Mouse (Mus musculus) monocyte, adult 2 months (primary cell): Measurements from ENCODE around the gene Cir1.

Experiments
- DNase-seq, 2 experiments: peaks; one replicate each; pipeline ENCODE4 v3.0.0; 2022; ENCODE audit warnings: low spot score in 2 of 2, low read depth in 1 of 2

The Cir1 gene

DNA sequence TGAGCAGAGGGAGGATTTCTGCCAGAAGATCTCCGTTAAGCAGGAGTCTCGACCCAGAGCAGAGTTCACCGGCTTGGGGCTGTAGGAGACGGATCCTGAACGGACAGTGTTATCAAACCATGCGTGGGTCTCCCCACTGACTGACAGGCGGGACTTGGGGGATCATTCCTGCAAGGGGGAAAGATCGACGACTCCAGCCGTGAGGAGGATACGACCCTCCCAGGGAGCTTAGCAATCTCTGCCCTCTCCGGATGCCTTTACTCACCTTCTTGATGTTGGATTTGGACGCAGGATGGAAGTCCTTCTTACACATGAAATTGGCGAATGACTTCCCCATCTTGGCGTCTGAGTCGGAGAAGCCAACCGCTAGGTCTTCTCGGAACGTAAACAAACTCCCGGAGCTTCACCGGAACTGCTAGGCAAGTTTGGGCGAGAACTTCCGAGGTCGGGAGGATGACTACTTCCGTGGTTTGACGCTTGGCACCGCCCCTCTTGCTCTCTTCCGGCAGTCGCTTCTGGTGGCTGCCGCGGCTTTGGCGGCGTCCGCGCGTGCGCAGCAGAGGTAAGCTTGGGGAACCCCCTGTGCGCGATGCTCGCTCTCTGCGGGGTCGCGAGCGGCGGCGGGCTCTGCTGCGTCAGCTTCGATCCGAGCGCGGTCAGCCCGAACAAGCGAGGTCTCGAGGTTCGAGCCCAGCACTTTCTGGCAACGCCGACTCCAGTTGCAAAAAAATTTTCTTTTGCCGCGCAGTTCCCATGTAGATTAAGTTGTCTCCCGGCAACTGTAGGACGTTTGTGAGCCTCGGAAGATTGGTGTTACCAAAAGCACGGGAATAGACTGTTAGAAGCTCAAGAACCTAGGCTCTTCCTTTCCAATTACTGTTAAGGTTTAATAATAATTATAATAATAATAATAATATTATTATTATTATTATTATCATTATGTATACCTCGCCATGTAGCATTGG is at the start of gene Cir1, which contains the start of gene Scrn3:
Cir1 (minus strand) TSS at position 550 of the 965 bp plus-strand sequence.
Scrn3 (plus strand) TSS at position 450 of the 965 bp plus-strand sequence.
- peak; percentile 86 for DNase-seq

DNA sequence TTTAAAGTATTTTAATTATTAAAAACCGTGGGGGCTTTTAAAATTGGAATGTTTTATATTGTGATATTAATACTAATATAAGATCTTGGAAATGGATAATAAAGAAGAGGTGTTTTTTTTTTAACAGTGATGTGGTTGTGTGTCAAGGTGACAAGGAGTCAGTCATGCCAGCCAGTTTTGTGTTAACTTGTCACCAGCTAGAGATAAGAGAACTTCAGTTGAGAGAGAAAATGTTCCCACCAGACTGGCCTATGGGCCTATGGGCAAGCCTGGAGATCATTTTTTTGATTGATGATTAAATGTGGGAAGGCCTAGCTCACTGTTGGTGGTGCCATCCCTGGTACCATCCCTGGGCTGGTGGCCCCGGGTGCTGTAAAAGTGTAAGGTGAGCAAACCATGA is 48.0 kb upstream of the Cir1 start:
- no peak for DNase-seq

DNA sequence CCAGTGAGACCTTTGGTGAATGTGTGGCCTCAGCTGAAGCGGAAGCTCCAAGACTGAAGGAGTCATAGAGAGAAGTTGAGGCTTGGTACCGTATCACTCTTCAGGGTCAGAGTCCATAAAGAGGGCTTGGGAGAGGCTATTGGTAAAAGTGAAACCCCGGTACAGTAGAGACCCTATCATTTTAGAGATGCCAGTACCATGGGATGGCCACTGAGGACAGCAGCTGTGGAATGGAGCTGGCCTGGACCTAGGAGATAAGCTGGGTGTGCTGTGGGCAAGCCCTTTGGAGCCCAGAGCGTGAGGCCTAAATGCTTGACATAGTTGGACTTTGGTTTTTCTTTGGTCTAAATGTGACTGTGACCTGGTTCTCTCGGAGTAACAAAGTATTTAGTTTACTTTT is 47.4 kb upstream of the Cir1 start:
- no peak for DNase-seq

DNA sequence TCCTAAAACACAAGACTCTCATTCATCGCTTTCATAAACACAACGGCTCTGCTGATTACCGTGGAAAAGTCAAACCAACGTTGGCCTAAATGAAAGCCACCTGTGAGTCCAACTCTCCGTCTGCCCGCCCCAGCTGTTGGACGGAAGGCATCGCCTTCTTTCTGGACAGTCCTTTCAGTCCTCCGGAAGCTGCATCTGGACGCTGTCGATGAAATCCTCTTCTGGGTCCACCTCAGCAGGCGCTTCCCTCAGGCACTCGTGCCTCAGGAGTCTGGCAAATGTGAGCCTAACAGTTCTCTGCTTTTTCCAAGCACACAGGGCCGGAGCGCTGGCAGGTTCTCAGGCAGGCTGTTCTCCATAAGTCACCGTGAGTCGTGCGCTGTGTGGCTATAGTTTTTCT is 44.5 kb upstream of the Cir1 start:
- DNase-seq = no peak

DNA sequence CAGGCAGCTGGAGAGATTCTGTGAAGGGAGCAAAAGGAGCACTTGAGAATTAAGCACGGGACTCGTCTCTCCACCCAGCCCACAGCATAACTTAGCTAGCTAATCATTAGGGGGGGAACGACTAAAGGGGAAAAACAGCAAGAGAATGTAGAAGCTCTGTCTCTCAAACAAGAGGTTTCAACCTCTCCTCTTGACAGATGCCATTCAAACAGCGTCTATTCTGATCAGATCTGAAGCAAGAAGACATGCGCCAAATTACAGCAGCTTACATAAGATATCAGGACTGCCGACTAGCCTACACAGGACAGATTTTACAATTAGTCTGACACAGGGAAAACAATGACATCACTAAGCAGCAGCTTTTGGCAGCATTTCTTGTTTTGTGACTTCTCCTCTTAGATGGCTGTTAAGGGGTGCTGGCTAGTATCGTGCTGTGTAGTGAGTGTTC is 39.5 kb upstream of the Cir1 start:
- no peak for DNase-seq

DNA sequence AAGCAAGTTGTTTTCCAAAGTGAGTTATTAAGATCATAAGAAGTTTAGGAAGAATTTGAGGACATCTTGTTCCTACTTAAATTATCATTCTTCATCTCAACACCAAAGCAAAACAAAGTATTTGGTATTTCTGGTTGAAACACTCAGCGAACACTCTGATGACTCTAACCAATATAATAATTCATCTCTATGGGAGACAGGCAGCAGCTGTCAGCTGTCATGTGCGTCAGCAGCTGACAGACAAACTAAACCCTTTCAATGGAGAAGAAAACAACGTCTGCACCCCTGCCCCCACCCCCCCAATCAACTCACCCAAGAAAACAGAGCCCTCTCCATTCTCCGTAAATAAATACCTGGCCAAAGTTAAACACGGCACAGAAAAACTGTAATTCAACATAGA is 39.0 kb upstream of the Cir1 start:
- no peak for DNase-seq

DNA sequence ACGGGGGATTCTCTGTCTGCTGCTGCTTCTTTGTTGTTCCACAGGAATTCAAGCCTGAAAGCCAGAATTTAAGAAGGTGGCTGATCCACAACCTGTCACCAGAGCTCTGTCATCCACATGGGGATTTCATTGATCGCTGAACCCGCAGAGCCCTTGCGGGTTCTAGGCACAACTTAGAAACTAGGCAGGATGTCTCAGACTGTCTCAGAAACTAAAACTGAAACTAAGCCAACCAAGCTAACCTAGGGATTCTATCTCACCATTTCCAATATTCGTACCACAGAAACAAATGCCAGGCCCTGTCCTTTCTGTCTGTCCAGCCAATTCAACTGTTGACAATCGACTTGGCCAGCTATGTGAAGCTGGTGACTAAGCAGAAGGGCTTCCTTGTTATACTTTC is 35.7 kb upstream of the Cir1 start:
- no peak for DNase-seq

DNA sequence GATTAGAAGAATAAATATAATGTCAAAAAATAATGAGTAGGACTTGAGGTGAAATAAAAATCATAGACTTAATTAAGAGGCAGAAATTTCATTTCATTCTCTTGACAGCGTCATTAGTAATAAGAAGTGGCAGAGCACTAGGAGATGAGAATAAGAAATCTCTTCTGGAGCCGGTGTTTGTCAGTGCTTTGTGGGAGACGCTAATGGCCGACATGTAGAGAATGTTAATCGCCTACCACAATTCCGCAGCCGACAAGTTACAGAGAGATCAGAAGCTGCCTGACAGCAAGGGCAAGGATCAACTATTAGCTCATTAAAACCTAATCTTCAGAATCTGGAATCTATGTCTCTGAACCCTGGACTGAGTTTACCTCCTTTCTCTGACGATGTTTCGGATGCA is 35.3 kb upstream of the Cir1 start:
- DNase-seq = no peak

DNA sequence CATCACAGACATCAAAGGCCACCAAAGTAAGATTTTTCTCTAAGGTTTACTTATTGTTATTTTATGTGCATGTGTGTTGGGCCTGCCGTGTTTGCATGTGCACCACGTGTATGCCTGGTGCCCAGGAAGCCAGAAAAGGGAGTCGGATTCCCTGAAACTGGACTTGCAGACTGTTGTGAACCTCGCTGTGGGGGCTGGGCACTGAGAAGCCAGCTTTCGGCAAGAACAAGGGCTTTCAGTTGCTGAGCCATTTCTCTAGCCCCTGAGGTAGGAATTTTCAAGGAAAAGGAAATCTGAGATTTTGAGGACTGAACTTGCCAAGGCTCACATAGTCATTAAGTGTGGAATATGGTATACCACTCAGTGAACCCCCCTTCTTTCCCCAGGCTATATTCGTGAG is 34.6 kb upstream of the Cir1 start:
- no peak for DNase-seq

DNA sequence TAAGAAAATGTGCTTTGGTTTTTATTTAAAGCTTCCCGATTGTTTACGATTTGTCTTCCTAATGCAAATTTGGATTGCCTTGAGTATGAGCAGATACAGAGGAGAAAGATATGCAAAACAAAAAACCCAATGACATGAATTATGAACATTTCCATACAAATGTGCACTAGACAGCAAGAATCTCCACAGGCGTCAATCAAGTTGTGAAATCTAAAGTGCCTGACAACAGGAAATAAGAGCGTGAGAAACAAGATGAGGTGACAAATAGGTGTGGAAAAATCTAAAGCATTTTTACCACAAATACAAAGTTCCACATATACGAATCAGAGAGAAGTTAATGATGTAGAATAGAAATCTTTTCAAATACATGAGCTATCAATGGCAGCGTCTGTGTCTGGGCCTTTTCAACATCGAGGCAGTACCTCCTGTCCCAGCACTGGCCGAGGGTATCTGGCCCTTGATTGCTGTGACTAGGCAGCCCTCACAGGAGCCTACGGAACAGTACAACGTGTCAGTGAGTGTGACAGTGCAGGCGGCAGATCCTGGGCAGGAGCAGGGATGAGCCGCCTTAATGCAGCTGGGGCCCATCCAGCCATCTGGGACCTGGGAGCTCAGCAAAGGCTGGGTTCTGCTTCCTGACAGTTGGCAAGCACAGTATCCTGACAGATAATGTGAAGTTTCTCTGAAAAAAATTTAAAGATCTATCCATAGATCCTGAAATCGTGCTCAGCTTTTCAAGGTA is 34.0 kb upstream of the Cir1 start:
- DNase-seq = no peak

DNA sequence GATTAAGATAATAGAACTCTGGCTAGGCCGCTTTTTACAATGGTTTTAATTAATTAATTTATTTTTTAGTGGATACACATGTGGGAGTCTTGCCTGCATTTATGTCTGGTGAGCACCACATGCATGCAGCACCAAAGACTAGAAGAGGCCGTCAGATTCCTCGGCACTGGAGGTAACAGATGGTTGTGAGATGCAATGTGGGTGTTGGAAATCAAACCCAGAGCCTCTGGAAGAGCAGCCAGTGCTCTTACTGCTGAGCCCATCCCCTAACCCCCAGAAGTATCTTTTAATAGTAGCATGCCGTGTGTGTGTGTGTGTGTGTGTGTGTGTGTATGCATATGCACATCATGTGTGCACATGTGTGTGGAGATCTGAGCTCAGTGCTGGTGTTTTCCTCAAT is 32.7 kb upstream of the Cir1 start:
- no peak for DNase-seq

DNA sequence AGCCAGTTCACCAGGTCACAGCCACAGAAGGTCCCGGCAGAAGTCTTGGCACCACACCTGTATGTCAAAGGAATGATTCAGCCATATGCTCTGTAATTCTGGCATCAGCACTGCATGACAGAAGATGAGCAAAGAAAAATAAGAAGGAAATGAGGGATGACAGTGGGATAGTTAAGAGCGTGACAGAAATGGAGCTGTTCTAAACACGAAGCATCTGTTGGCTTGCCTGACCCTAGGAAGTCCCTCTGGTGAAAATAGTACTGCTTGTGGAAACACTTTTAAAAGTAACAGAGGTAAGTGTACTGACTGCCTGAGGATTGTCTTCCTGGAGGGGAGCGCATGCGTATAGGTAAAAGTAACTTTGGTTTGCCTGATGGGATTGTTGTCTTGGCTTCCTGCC is 31.2 kb upstream of the Cir1 start:
- DNase-seq = no peak

DNA sequence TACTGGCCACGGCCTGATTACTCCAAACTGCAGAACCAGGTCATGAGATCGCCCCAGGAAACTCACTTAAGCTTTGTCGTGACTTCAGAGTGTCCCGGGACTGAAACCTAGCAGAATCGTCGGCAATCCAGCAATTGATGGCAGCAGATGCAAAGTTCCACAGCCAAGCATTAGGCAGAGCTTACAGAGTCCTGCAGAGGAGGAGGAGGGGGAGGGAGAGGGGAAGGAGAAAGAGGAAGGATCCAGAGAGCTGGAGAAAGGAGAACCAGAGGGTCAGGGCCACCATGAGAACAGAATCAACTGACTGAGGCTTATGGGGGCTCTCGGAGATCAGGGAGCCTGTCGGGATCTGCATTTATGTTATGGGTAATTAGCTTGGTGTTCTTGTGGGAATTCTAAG is 25.9 kb upstream of the Cir1 start:
- no peak for DNase-seq

DNA sequence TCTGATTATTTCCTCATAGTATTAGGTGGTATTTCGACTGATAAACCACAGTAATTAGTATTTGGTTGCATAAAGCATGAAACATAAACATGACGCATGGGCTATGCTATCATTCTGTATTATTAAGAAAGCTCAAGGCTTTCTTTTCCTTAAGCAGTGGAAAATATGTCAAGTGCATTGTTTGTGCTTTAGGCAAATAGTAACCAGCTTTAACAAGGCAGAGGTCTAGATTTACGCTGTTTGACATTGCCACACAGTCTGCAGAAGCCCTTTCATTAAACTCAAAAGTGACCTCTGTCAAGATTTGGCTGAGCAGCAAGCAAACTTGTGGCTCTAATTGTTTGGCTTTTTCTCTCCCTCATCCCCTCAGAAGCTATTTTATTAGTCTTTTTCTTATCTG is 23.4 kb upstream of the Cir1 start:
- no peak for DNase-seq

DNA sequence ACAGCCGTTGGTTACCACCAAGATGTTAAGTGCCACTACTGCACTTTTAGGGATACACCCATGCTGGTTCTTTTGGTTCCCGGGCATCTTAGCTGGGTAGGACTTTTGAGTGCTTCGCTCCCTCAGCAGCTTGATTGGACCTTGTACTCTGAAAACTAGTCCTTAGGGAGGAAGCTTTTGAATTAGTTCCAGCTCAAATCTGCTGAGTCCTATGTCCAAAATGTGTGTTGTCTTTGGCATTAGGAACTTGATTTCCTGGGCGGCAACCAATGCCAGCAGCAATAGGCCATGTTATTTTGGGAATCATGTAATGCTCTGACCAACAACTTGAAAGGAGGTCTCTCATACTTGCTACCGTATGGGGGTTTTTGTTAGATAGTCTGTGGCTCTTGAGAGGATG is 13.4 kb upstream of the Cir1 start:
- no peak for DNase-seq

DNA sequence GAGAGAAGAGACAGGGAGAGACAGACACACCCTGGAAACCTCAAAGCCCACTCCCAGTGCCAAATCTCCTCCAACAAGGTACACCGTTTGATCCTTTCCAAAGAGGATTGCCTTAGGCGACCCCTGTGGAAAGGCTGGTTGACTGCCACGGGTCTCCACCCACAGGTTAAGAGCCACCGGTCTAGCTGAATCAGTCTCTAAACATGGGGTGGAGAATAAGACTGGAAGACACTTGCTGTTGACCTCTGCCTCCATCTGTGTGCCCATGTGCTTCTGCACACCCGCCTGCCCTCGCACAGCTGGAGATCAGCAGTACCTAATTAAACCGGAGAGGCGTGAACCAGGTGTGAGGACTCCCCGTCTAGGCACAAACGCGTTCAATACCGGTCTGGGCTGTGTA is 10.5 kb upstream of the Cir1 start:
- no peak for DNase-seq

DNA sequence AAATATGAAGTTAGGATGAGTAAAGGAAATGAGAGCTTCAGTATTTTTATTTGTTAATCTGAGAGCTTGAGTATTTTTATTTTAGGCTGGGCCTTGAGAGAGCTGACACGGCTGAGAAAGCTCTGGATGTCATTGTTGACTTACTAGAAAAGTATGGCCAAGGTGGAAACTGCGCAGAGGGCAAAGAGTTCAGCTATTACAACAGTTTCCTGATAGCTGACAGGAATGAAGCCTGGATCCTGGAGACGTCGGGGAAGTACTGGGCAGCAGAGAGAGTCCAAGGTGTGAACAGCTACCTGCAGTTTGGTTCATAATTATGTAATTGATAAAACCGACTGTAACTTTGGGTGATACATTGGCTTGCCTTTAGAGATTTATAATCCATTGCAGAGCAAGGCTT is 6.7 kb upstream of the Cir1 start:
- no peak for DNase-seq

DNA sequence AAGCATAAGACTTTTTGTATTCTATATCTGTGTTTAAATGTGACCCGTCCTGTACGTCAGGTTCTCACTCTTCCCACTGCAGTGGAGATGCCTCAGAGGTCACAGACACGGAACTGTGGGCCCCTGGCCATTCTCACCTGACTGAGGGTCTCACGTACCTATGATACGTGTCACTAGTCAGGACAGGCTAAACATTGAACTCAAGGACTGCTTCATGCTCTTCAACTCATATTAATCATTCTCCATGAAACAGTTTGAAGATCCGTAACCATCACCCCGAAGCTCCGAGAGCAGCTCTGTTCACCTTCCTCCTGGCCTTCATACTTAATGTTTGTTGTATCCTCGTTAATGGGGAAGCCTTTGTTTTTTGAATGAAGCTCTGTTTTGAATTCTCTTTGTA is 4.9 kb upstream of the Cir1 start:
- no peak for DNase-seq

DNA sequence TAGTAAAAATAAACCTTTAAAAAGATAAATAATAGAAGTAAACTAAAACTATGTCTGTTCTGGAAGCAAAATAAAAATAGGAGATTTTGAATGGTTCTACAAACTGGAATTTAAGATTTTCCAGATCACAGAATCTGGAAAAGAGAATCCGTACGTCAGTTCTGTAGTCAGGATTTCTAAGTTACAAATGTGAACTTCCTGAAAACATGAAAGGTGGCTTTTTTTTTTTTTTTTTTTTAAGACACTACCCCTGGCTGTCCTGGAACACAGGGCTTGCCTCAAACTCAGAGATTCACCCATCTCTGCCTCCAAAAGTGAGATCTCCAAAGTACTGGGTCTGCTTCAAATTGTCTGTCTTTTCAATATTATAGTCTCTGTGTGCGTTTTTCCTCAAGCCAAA is 1.8 kb upstream of the Cir1 start:
- no peak for DNase-seq

DNA sequence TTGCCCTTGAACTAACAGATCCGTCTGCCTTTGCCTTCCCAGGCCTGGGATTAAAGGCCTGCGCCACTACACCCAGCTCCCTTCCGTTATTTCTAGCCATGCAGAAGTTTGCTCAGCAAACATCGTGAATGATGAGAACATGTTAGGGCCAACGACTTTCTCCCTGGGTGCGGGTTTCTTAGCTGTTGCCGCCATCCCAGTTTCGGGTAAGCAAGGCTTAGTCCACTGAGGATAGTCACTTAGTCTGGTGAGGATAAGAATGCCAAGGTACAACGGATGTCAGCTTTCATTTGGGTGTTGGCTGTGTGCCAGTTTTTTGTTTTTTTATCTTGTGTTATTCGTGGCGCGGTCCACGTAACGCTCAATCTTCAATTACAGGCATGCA is 608 bp upstream of the Cir1 start:
- no peak for DNase-seq

DNA sequence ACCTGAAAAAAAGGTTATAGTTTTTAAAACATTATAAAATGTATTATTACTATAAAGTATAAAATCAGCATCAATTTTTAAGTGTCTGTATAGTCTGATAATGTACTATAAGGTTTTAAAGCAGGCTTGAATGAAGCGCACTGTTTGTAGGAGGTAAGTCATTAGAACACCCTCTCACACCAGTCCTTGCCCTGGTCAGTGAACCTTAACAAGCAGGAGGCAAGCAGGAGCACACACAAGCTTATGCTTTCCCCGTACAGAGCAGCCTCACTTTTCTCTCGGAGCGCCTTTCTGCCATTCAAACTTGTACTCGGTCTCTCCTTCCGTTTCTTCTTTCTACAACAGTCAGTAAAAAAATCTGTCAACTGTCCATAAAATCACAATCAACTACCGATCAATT is 6.5 kb downstream of the Cir1 start:
- no peak for DNase-seq

DNA sequence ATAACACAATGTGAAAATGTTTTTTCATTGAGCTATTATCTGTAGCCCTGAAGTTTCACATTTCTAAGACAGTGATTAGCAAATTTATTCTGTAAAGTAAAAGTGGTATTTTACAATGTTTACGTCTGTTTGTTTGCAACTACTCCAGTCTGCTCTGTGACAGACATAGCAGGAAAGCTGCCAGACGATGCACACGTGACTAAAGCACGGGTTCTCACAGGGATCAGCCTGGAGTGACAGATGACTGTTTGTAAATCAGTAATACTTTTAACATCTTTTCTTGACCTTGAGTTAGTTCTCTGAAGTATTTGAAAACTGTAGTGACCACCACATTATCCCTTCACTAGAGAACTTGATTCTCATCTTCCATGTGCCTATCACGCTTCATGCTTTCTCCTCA is 8.0 kb downstream of the Cir1 start:
- DNase-seq = no peak
